Mouse (Mus musculus) liver, embryonic 12.5 days (tissue): ENCODE results near the gene Plce1. TPM values are rescaled to one million over a fixed set of nuclear protein-coding genes. Genes with fewer than 3 reads are reported as not detected.

Experiments used
- ATAC-seq: fragments of 200-750 bp; cut with Nextera tagmentation; 2 replicates; pipeline ENCODE4 v1.8.0; 2017; ENCODE audit warnings: moderate number of reproducible peaks, mild to moderate bottlenecking, moderate library complexity
- H3K27ac ChIP-seq: fragments of 300-500 bp; sonication (generic); 2 replicates; pipeline ENCODE4 v1.5.1; 2016; ENCODE audit warnings: mild to moderate bottlenecking
- H3K27me3 ChIP-seq: fragments of 300-500 bp; sonication (generic); replicated peaks from 2 replicates; pipeline ENCODE4 v1.6.1; 2016; ENCODE audit warnings: mild to moderate bottlenecking, moderate library complexity
- H3K36me3 ChIP-seq: fragments of 300-500 bp; sonication (generic); 2 replicates; pipeline ENCODE4 v1.6.1; 2016; ENCODE audit warnings: mild to moderate bottlenecking, moderate library complexity
- H3K4me1 ChIP-seq: fragments of 300-500 bp; sonication (generic); 2 replicates; pipeline ENCODE4 v1.6.1; 2016
- H3K4me2 ChIP-seq: fragments of 300-500 bp; sonication (generic); 2 replicates; pipeline ENCODE4 v1.6.1; 2016; ENCODE audit warnings: mild to moderate bottlenecking, moderate library complexity
- H3K4me3 ChIP-seq: fragments of 300-500 bp; sonication (generic); 2 replicates; pipeline ENCODE4 v1.5.1; 2016; ENCODE audit warnings: mild to moderate bottlenecking, moderate library complexity
- H3K9ac ChIP-seq: fragments of 300-500 bp; sonication (generic); 2 replicates; pipeline ENCODE4 v1.6.1; 2016; ENCODE audit warnings: mild to moderate bottlenecking, moderate library complexity
- H3K9me3 ChIP-seq: fragments of 300-500 bp; sonication (generic); replicated peaks from 2 replicates; pipeline ENCODE4 v1.6.1; 2016; ENCODE audit warnings: mild to moderate bottlenecking, moderate library complexity
- WGBS: fragments of 180-500 bp; shearing (Covaris S2); methylation state at CpG from one replicate; pipeline ENCODE4 v1.1.7; 2016; ENCODE audit not compliant: insufficient replicate concordance; 5-methylcytosine and 5-hydroxymethylcytosine counted together
- polyA plus RNA-seq: library from polyadenylated mRNA; unstranded; fragments of >200 nt; fragmentation: Nextera tagmentation; extraction: Ambion mirVana; gene quantifications from 2 replicates; pipeline ENCODE4 v1.2.1, GENCODE M21; 2016

The Plce1 gene
- polyA plus RNA-seq, 1 experiment from 2014 or later: 0.82 TPM

DNA sequence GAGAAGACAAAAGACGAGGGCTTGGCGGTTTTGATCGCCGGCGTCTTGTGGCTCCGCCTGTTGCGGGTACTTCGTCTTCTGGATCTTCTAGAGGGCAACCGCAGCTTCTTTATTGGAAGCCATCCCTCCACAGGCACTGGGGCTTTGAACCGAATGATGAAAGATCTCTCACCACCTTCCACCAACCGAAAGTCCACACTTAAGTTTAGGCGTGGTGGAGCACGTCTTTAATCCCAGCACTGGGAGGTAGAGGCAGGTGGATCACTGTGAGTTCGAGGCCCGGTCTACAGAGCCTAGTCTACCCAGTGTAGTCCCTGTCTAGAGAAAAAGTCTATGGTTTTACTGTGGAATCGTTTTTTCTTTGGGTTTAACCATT lies 338.5 kb downstream of the Plce1 start:
- Histone ChIP-seq H3K9ac (peak overlapping the region; percentile 87), H3K4me3 (peak overlapping the region; percentile 91), H3K27ac (peak overlapping the region; percentile 98), H3K36me3 (peaks cover 30% of the 10 kb centered on the region), H3K4me2 (peak overlapping the region; percentile 94), H3K27me3 (no peaks in the 10 kb centered on the region), H3K9me3 (no peaks in the 10 kb centered on the region), H3K4me1 (peaks cover 42% of the 10 kb centered on the region)
- peak; percentile 63 for ATAC-seq
- WGBS: 8% methylated on average over 16 of the region's 16 CpGs

DNA sequence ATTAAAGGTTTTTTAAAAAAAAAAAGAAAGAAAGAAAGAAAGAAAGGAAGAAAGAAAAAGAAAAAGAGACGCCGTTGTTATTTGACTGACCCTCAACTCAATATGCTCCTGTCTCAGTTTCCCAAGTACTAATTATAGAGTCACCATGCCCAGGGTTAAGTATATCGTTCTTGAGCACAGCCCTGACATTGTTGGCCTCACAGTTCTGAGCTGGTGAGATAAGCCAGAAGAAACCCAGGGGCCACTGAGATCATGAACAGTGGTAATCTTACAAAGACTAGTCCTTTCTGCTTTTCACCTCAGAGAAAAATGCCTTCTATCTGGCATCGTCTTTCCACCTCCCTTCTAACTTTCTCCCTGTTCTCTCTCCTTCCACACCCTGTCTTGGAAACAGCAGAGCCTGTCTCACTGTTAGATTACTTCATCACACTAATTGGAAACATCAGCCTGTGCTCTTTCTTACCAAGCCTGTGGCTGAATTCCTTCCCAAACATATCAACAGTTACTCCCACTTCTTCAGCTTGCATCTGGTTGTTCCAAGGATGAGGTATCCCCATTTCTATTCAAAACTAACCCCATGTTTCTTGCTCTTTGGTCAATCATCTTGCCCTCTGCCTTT lies 339.4 kb downstream of the Plce1 start:
- peak; percentile 93 for ATAC-seq
- H3K9ac ChIP-seq: peak overlapping the region; percentile 87
- 17% methylated on average over 4 of the region's 4 CpGs for WGBS
- no peaks in the 10 kb centered on the region for H3K9me3 ChIP-seq
- H3K4me3 ChIP-seq: peak overlapping the region; percentile 91
- H3K27ac ChIP-seq: peak overlapping the region; percentile 98
- peaks cover 21% of the 10 kb centered on the region for H3K36me3 ChIP-seq
- peaks cover 42% of the 10 kb centered on the region for H3K4me1 ChIP-seq
- H3K4me2 ChIP-seq: peak overlapping the region; percentile 94
- H3K27me3 ChIP-seq: no peaks in the 10 kb centered on the region

DNA sequence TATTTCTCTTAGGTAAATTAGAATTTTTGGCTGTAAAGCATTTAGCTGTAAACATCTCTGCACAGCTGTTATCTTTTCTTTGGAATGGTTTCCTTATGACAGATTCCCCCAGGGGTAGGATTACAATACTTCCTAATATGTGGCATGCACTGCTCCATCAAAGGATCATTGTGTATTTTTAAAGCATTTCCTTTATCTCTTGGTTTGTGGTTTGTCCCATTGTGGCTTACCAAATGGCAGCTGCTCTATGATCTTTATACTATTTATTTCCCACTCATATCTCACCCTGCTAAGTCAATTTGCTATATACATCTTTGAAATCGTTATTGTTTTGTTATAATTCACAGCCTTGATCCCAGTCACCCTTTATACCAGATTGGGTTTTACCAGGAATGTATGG lies 352.3 kb downstream of the Plce1 start:
- Histone ChIP-seq H3K27me3 (no peaks in the 10 kb centered on the region), H3K36me3 (no peaks in the 10 kb centered on the region), H3K9me3 (no peaks in the 10 kb centered on the region), H3K27ac (no peak overlapping the region), H3K9ac (no peak overlapping the region), H3K4me1 (peaks cover 14% of the 10 kb centered on the region), H3K4me2 (no peak overlapping the region), H3K4me3 (no peak overlapping the region)
- 45% methylated on average over 1 of the region's 1 CpGs for WGBS
- no peak for ATAC-seq

Other genes with a start within 250 kb of the Plce1 start
- 0.05 TPM in 1 of 2 replicates, not detected in the other for gene Lgi1, start 216.6 kb upstream of the Plce1 start, polyA plus RNA-seq
- 7.7 and 8.4 TPM in 2 replicates for gene Slc35g1, start 85.1 kb upstream of the Plce1 start, polyA plus RNA-seq